Mouse (Mus musculus) 416B (cell line): ENCODE measurements around the gene Gm20388.

Source experiments
- DNase-seq: peaks from one replicate; pipeline ENCODE4 v3.0.0; 2011; ENCODE audit warnings: low read depth

The Gm20388 gene

GRCm38 (mm10) chr8:124272792-124273191, 4362.2 kb downstream of the Gm20388 start:
- no peak for DNase-seq

GRCm38 (mm10) chr8:124273606-124274218, 4363.1 kb downstream of the Gm20388 start:
- DNase-seq, result no peak

GRCm38 (mm10) chr8:124274441-124275120, 4363.9 kb downstream of the Gm20388 start:
- DNase-seq, result no peak

GRCm38 (mm10) chr8:124275377-124276071, 4364.9 kb downstream of the Gm20388 start:
- DNase-seq, result no peak

GRCm38 (mm10) chr8:124277951-124278910, 4367.6 kb downstream of the Gm20388 start:
- DNase-seq, result peak; percentile 33

GRCm38 (mm10) chr8:124278956-124279689, 4368.5 kb downstream of the Gm20388 start:
- no peak for DNase-seq

GRCm38 (mm10) chr8:124279690-124279985, 4369.0 kb downstream of the Gm20388 start:
- no peak for DNase-seq

- DNase-seq, result peak; percentile 20
These were observed 4371.3 kb downstream of the Gm20388 start for GRCm38 (mm10) chr8:124281700-124282541.

- DNase-seq, result no peak
These were observed 4372.4 kb downstream of the Gm20388 start for GRCm38 (mm10) chr8:124282878-124283630.

- no peak for DNase-seq
These were observed 4373.1 kb downstream of the Gm20388 start for GRCm38 (mm10) chr8:124283644-124284332.

GRCm38 (mm10) chr8:124284333-124284711, 4373.7 kb downstream of the Gm20388 start:
- DNase-seq, result no peak

GRCm38 (mm10) chr8:124284984-124285576, 4374.4 kb downstream of the Gm20388 start:
- DNase-seq, result no peak

GRCm38 (mm10) chr8:124286461-124287124, 4376.0 kb downstream of the Gm20388 start:
- peak; percentile 53 for DNase-seq

- peak; percentile 40 for DNase-seq
These were observed 4377.7 kb downstream of the Gm20388 start for GRCm38 (mm10) chr8:124288215-124288864.

- DNase-seq, result no peak
These were observed 4378.9 kb downstream of the Gm20388 start for GRCm38 (mm10) chr8:124289481-124290050.

- DNase-seq, result peak; percentile 59
These were observed 4380.5 kb downstream of the Gm20388 start for GRCm38 (mm10) chr8:124290911-124291691.
